Mouse (Mus musculus): Measurements from ENCODE around the gene Tsfm.
"Not testable (repeated sequence)": the region's sequence is repeated elsewhere in the genome, so short reads cannot be mapped to it uniquely, and the experiment has no call there.

- TF ChIP-seq POLR2A (IDR thresholded peaks at IDR 0.05; ENCODE audit: control insufficient read depth, extremely low read depth, insufficient read depth, low read length, poor library complexity); CTCF (IDR thresholded peaks at IDR 0.05; ENCODE audit: borderline replicate concordance, control insufficient read depth, extremely low read depth, insufficient read depth, low read length, poor library complexity): not testable (repeated sequence)
Measured at GRCm38 (mm10) chr10:127062101-127062500, 31.5 kb upstream of the Tsfm start.
